Mouse (Mus musculus) heart, adult 18-20 months (tissue): ENCODE results near the gene Phactr2. TPM values are rescaled to one million over a fixed set of nuclear protein-coding genes. Genes with fewer than 3 reads are reported as not detected.
"Not testable (repeated sequence)": the region's sequence is repeated elsewhere in the genome, so short reads cannot be mapped to it uniquely, and the experiment has no call there.

Experiments
- DNase-seq, 2 experiments: peaks; one replicate each; pipeline ENCODE4 v3.0.0; 2021 to 2022; ENCODE audit warnings: mixed read lengths in 1 of 2
- total RNA-seq, 2 experiments: library from RNA; stranded (reverse); gene quantifications; 2 replicates each; pipeline ENCODE4 v1.2.3; 2021

Gene Phactr2
- total RNA-seq, 2 experiments from 2014 or later, result 43.4 to 45.7 TPM

GRCm38 (mm10) chr10:13212326-13212725 lies 261.9 kb downstream of the Phactr2 start:
- DNase-seq, result no peak

GRCm38 (mm10) chr10:13209930-13210637 lies 264.1 kb downstream of the Phactr2 start:
- DNase-seq, result no peak

- no peak for DNase-seq
Observed at GRCm38 (mm10) chr10:13209506-13209905, 264.7 kb downstream of the Phactr2 start.

GRCm38 (mm10) chr10:13209061-13209460 lies 265.2 kb downstream of the Phactr2 start:
- DNase-seq, result no peak

- DNase-seq, result no peak
Observed at GRCm38 (mm10) chr10:13201741-13202293, 272.4 kb downstream of the Phactr2 start.

GRCm38 (mm10) chr10:13200862-13201261 lies 273.4 kb downstream of the Phactr2 start:
- no peak for DNase-seq

GRCm38 (mm10) chr10:13199234-13199633 lies 275.0 kb downstream of the Phactr2 start:
- no peak for DNase-seq

- DNase-seq, result no peak
Observed at GRCm38 (mm10) chr10:13196872-13197507, 277.2 kb downstream of the Phactr2 start.

GRCm38 (mm10) chr10:13193496-13193895 lies 280.7 kb downstream of the Phactr2 start:
- DNase-seq, result not testable (repeated sequence)

- DNase-seq, result peak; percentile 96 to 97
Observed at GRCm38 (mm10) chr10:13192731-13193351, 281.4 kb downstream of the Phactr2 start, which contains the start of gene Ltv1. Ltv1 (minus strand) TSS chr10:13193168.

GRCm38 (mm10) chr10:13189881-13190280 lies 284.3 kb downstream of the Phactr2 start:
- DNase-seq, result no peak

GRCm38 (mm10) chr10:13186754-13187153 lies 287.5 kb downstream of the Phactr2 start:
- no peak for DNase-seq

GRCm38 (mm10) chr10:13184170-13184766 lies 289.9 kb downstream of the Phactr2 start:
- no peak for DNase-seq

- DNase-seq, result no peak
Observed at GRCm38 (mm10) chr10:13180211-13180610, 294.0 kb downstream of the Phactr2 start.

- no peak for DNase-seq
Observed at GRCm38 (mm10) chr10:13177973-13178624, 296.1 kb downstream of the Phactr2 start, which contains the start of gene Zc2hc1b. Zc2hc1b (minus strand) TSS chr10:13178023.

GRCm38 (mm10) chr10:13175866-13176265 lies 298.3 kb downstream of the Phactr2 start:
- DNase-seq, result no peak

GRCm38 (mm10) chr10:13172798-13173221 lies 301.4 kb downstream of the Phactr2 start:
- DNase-seq, result peak in 1 of 2 experiments; percentile 14

- DNase-seq, result no peak
Observed at GRCm38 (mm10) chr10:13171461-13171860, 302.8 kb downstream of the Phactr2 start.

- no peak for DNase-seq
Observed at GRCm38 (mm10) chr10:13170739-13171448, 303.3 kb downstream of the Phactr2 start.

GRCm38 (mm10) chr10:13168461-13168860 lies 305.8 kb downstream of the Phactr2 start:
- no peak for DNase-seq

- no peak for DNase-seq
Observed at GRCm38 (mm10) chr10:13162031-13162430, 312.2 kb downstream of the Phactr2 start.
